Mouse (Mus musculus) heart, embryonic 15.5 days (tissue): Measurements from ENCODE around the gene Psmb6. TPM values are rescaled to one million over a fixed set of nuclear protein-coding genes. Genes with fewer than 3 reads are reported as not detected.

Experiments used
- ATAC-seq: fragments of 200-750 bp; cut with Nextera tagmentation; replicated peaks from 2 replicates; pipeline ENCODE4 v1.8.0; 2017; ENCODE audit warnings: low read depth, moderate TSS enrichment; ENCODE audit not compliant: insufficient number of reproducible peaks, insufficient read depth, low FRiP score
- H3K27ac ChIP-seq: fragments of 300-500 bp; sonication (generic); 2 replicates; pipeline ENCODE4 v1.5.1; 2015; ENCODE audit warnings: mild to moderate bottlenecking, inconsistent platforms
- H3K27me3 ChIP-seq: fragments of 300-500 bp; sonication (generic); 2 replicates; pipeline ENCODE4 v1.6.1; 2015; ENCODE audit warnings: inconsistent platforms
- H3K36me3 ChIP-seq: fragments of 300-500 bp; sonication (generic); 2 replicates; pipeline ENCODE4 v1.6.1; 2015; ENCODE audit warnings: mild to moderate bottlenecking, inconsistent platforms
- H3K4me1 ChIP-seq: fragments of 300-500 bp; sonication (generic); replicated peaks from 2 replicates; pipeline ENCODE4 v1.6.1; 2015; ENCODE audit warnings: inconsistent platforms
- H3K4me2 ChIP-seq: fragments of 300-500 bp; sonication (generic); 2 replicates; pipeline ENCODE4 v1.6.1; 2015; ENCODE audit warnings: inconsistent platforms, mild to moderate bottlenecking, moderate library complexity
- H3K4me3 ChIP-seq: fragments of 300-500 bp; sonication (generic); 2 replicates; pipeline ENCODE4 v1.5.1; 2015; ENCODE audit warnings: mild to moderate bottlenecking, inconsistent platforms
- H3K9ac ChIP-seq: fragments of 300-500 bp; sonication (generic); 2 replicates; pipeline ENCODE4 v1.6.1; 2015; ENCODE audit warnings: mild to moderate bottlenecking, inconsistent platforms
- H3K9me3 ChIP-seq: fragments of 300-500 bp; sonication (generic); replicated peaks from 2 replicates; pipeline ENCODE4 v1.6.1; 2016; ENCODE audit warnings: inconsistent platforms
- WGBS: fragments of 180-500 bp; shearing (Covaris S2); methylation state at CpG from one replicate; pipeline ENCODE4 v1.1.7; 2015; ENCODE audit warnings: mixed read lengths; 5-methylcytosine and 5-hydroxymethylcytosine counted together
- polyA plus RNA-seq: library from polyadenylated mRNA; unstranded; fragments of >200 nt; fragmentation: Nextera tagmentation; extraction: Ambion mirVana; gene quantifications from 2 replicates; pipeline ENCODE4 v1.2.1, GENCODE M21; 2015

Gene Psmb6
- 509 and 590 TPM in 2 replicates for polyA plus RNA-seq

DNA sequence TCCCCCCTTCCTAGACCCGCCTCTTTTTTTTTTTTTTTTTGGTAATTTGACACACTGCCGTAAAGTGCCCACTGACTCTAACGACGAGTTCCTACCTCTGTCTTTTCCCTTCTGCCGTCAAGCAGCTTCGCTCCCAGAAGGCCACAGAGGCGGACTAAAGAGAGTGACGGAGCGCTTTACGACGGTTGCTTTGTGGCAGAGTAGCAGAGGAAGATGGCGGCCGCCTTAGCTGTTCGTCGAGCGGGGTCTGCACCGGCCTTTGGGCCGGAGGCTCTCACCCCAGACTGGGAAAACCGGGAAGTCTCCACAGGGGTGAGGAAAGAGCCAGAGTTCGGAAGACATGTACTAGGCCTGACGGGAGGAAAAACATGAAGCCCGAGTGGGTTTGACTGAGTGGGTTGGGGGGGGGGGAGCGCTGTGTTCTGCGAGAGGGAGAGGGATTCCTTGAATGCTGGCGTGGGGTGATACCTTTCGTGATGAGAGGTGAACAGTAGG is at the start of gene Psmb6:
TSS of gene Psmb6 (plus strand) at position 184 of the 495 bp plus-strand sequence.
- H3K27ac ChIP-seq: peak within 1 kb of the TSS; percentile 56
- peak within 1 kb of the TSS; percentile 79 for H3K4me2 ChIP-seq
- H3K36me3 ChIP-seq: peaks cover 24% of the 10 kb centered on the region
- WGBS: under 1% methylated on average over 26 of the region's 26 CpGs
- peak within 1 kb of the TSS; percentile 83 for H3K4me3 ChIP-seq
- H3K4me1 ChIP-seq: peaks cover 15% of the 10 kb centered on the region
- H3K9me3 ChIP-seq: no peaks in the 10 kb centered on the region
- peak within 1 kb of the TSS; percentile 80 for H3K9ac ChIP-seq
- ATAC-seq: peak; percentile 96
- no peaks in the 10 kb centered on the region for H3K27me3 ChIP-seq

DNA sequence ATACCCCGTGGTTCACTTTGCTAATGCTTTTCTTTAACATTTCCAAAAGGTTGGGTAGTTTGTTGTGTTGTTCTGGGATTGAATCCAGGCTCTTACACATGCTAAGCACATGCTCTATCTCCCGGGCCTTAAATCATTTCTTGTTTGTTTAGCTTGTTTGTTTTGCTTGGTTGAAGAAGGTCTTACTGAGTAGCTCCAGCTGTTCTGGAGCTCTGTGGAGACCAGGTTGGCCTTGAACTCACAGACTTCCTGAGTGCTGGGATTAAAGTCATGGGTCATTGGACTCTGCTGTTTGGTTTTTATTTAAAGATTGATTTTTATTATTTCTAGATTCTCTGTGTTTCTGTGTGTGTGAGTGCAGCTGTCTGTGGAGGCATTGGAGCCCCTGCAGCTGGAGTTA is 39.7 kb upstream of the Psmb6 start:
- H3K9ac ChIP-seq: no peak overlapping the region
- no peak overlapping the region for H3K4me2 ChIP-seq
- H3K4me1 ChIP-seq: no peaks in the 10 kb centered on the region
- no peak for ATAC-seq
- H3K36me3 ChIP-seq: no peaks in the 10 kb centered on the region
- no peaks in the 10 kb centered on the region for H3K27me3 ChIP-seq
- H3K27ac ChIP-seq: no peak overlapping the region
- no peaks in the 10 kb centered on the region for H3K9me3 ChIP-seq
- no peak overlapping the region for H3K4me3 ChIP-seq
- 51% methylated on average over 2 of the region's 2 CpGs for WGBS

GRCm38 (mm10) chr11:70487816-70488215 is 37.4 kb upstream of the Psmb6 start:
- Histone ChIP-seq H3K4me2 (no peak overlapping the region), H3K9me3 (no peaks in the 10 kb centered on the region), H3K4me3 (no peak overlapping the region), H3K27me3 (no peaks in the 10 kb centered on the region), H3K9ac (no peak overlapping the region), H3K36me3 (no peaks in the 10 kb centered on the region), H3K27ac (no peak overlapping the region), H3K4me1 (no peaks in the 10 kb centered on the region)
- no peak for ATAC-seq
- WGBS: 28% methylated on average over 4 of the region's 4 CpGs

- 68% methylated on average over 3 of the region's 3 CpGs for WGBS
- H3K9ac ChIP-seq: no peak overlapping the region
- H3K27ac ChIP-seq: no peak overlapping the region
- no peaks in the 10 kb centered on the region for H3K27me3 ChIP-seq
- no peaks in the 10 kb centered on the region for H3K36me3 ChIP-seq
- H3K4me3 ChIP-seq: no peak overlapping the region
- no peaks in the 10 kb centered on the region for H3K4me1 ChIP-seq
- H3K9me3 ChIP-seq: no peaks in the 10 kb centered on the region
- no peak for ATAC-seq
- H3K4me2 ChIP-seq: no peak overlapping the region
These were observed 36.0 kb upstream of the Psmb6 start for GRCm38 (mm10) chr11:70489138-70489537.

- H3K4me3 ChIP-seq: no peak overlapping the region
- H3K27ac ChIP-seq: no peak overlapping the region
- H3K4me1 ChIP-seq: no peaks in the 10 kb centered on the region
- no peaks in the 10 kb centered on the region for H3K9me3 ChIP-seq
- H3K9ac ChIP-seq: no peak overlapping the region
- no peak for ATAC-seq
- H3K36me3 ChIP-seq: no peaks in the 10 kb centered on the region
- no peaks in the 10 kb centered on the region for H3K27me3 ChIP-seq
- H3K4me2 ChIP-seq: no peak overlapping the region
- WGBS: 70% methylated on average over 6 of the region's 6 CpGs
These were observed 35.5 kb upstream of the Psmb6 start for GRCm38 (mm10) chr11:70489684-70490083.

DNA sequence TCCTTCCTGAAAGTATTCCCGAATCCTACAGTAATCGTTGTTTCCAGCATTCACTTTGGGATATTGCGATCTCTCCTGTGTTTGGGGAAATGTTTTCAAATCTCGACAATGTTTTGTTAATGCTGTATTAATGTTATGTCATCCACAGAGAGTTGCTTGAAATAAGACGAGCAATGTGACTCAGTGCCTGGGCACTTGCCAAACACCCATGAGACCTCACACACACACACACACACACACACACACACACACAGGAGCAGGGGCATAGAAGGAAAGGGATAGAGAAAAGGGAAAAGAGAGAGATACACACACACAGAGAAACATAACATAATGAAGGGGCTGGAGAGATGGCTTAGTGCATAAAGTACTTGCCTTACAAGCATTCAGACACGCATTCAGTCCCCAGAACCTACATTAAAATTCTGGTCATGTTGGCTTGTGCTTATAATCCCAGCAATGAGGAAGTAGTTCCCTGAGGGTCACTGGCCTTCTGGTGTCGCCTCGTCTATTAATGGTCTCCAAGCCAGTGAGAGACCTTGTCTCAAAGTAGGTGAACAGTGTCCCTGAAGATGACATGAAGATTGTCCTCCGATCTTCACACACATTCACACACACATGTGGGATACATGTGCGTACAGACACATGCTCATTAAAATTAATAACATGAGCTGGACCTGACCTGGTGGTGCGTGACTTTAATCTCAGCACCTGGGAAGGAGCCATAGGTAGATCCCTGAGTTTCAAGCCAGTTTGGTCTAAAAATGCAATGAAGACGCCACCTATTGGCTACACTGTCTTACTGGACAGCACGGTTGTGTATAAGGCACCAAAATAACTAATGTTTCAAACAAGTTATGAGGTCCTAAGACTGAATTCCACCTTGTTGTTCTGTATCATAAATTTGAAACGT is 25.3 kb upstream of the Psmb6 start:
- no peaks in the 10 kb centered on the region for H3K4me1 ChIP-seq
- no peak overlapping the region for H3K9ac ChIP-seq
- no peak for ATAC-seq
- no peaks in the 10 kb centered on the region for H3K36me3 ChIP-seq
- no peak overlapping the region for H3K4me2 ChIP-seq
- no peaks in the 10 kb centered on the region for H3K9me3 ChIP-seq
- H3K27me3 ChIP-seq: 0 out of 2 replicates have a peak, but pooled peaks cover 5% of the 10 kb centered on the region
- WGBS: 66% methylated on average over 14 of the region's 14 CpGs
- H3K27ac ChIP-seq: no peak overlapping the region
- no peak overlapping the region for H3K4me3 ChIP-seq

DNA sequence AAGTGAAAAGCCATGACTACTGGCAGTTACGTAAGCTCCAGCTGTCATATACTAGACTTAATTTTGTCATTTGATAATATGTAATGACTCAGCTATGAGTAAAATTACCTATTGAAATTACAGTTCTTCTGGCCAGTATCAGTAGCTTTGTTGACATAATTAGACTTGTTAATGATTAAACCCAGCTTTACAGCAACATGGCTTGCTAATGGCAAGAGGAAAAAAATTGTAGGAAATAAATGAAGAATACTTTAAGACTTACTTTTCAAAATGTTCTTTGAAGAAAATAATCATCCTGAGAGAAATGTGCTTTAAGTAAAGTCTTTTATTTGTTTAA is 24.7 kb upstream of the Psmb6 start:
- Histone ChIP-seq H3K9me3 (no peaks in the 10 kb centered on the region), H3K4me3 (no peak overlapping the region), H3K4me1 (no peaks in the 10 kb centered on the region), H3K9ac (no peak overlapping the region), H3K36me3 (no peaks in the 10 kb centered on the region), H3K27me3 (0 out of 2 replicates have a peak, but pooled peaks cover 9% of the 10 kb centered on the region), H3K27ac (no peak overlapping the region), H3K4me2 (no peak overlapping the region)
- WGBS: 81% methylated on average over 1 of the region's 1 CpGs
- ATAC-seq: no peak

DNA sequence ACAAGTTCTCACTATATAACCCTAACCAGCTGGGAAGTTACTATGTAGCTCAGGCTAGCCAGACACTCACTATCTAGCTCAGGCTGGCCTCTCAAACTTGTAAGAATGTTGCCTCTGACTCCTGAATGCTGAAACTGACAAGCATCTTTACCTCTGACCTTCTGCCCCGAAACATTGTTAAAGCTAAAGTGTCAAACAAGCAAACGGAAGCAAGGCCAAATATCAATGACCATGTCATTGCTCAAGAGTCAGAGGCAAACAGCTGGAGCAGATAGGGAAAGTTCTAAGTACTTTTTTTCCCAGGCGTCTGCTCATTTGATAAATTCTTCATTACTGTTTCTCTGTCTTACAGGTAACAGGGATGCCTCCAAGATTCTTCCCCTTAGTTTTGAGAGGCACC is 23.1 kb upstream of the Psmb6 start:
- no peaks in the 10 kb centered on the region for H3K9me3 ChIP-seq
- H3K27me3 ChIP-seq: 0 out of 2 replicates have a peak, but pooled peaks cover 10% of the 10 kb centered on the region
- no peak for ATAC-seq
- no peaks in the 10 kb centered on the region for H3K4me1 ChIP-seq
- no peak overlapping the region for H3K4me2 ChIP-seq
- no peaks in the 10 kb centered on the region for H3K36me3 ChIP-seq
- no peak overlapping the region for H3K9ac ChIP-seq
- WGBS: 62% methylated on average over 3 of the region's 3 CpGs
- no peak overlapping the region for H3K27ac ChIP-seq
- H3K4me3 ChIP-seq: no peak overlapping the region

GRCm38 (mm10) chr11:70504970-70505369 is 20.2 kb upstream of the Psmb6 start, which contains the start of gene Tm4sf5:
Tm4sf5 (plus strand) TSS chr11:70505244.
- Histone ChIP-seq H3K36me3 (no peaks in the 10 kb centered on the region), H3K27me3 (peaks cover 18% of the 10 kb centered on the region), H3K9ac (no peak within 1 kb of the TSS), H3K4me2 (no peak within 1 kb of the TSS), H3K4me3 (no peak within 1 kb of the TSS), H3K9me3 (no peaks in the 10 kb centered on the region), H3K27ac (no peak within 1 kb of the TSS), H3K4me1 (peaks cover 4% of the 10 kb centered on the region; the same call in 1 of the 2 replicates)
- ATAC-seq: no peak
- 45% methylated on average over 9 of the region's 9 CpGs for WGBS

- Histone ChIP-seq H3K4me2 (no peak overlapping the region; the same call in 1 of the 2 replicates), H3K4me3 (no peak overlapping the region), H3K9ac (no peak overlapping the region), H3K36me3 (no peaks in the 10 kb centered on the region), H3K9me3 (no peaks in the 10 kb centered on the region), H3K4me1 (peaks cover 7% of the 10 kb centered on the region; the same call in 1 of the 2 replicates), H3K27me3 (peaks cover 23% of the 10 kb centered on the region), H3K27ac (no peak overlapping the region)
- ATAC-seq: no peak
- WGBS: 24% methylated on average over 4 of the region's 4 CpGs
These were observed 18.8 kb upstream of the Psmb6 start for GRCm38 (mm10) chr11:70506385-70506784.

GRCm38 (mm10) chr11:70506962-70507515 is 18.1 kb upstream of the Psmb6 start:
- Histone ChIP-seq H3K4me1 (peaks cover 7% of the 10 kb centered on the region; the same call in 1 of the 2 replicates), H3K4me2 (no peak overlapping the region), H3K27me3 (peaks cover 23% of the 10 kb centered on the region), H3K9me3 (no peaks in the 10 kb centered on the region), H3K36me3 (no peaks in the 10 kb centered on the region), H3K4me3 (no peak overlapping the region), H3K27ac (no peak overlapping the region), H3K9ac (no peak overlapping the region)
- no peak for ATAC-seq
- 63% methylated on average over 7 of the region's 7 CpGs for WGBS
